Mouse (Mus musculus) embryonic facial prominence, embryonic 11.5 days (tissue): Measurements from ENCODE around the gene Smim1. TPM values are rescaled to one million over a fixed set of nuclear protein-coding genes. Genes with fewer than 3 reads are reported as not detected.
A peak's percentile ranks its signal among the peaks of the same experiment; 100 is the strongest.

Experiments used
- ATAC-seq: fragments of 200-750 bp; cut with Nextera tagmentation; replicated peaks from 2 replicates; pipeline ENCODE4 v1.8.0; 2017; ENCODE audit warnings: low read depth; ENCODE audit not compliant: insufficient number of reproducible peaks, low FRiP score, low TSS enrichment
- DNase-seq: peaks from one replicate; pipeline ENCODE4 v3.0.0-alpha.2; 2015; ENCODE audit warnings: low spot score
- H3K27ac ChIP-seq: fragments of 300-500 bp; sonication (generic); replicated peaks from 2 replicates; pipeline ENCODE4 v1.5.1; 2014; ENCODE audit warnings: mild to moderate bottlenecking, low read depth, low read length, control low read depth
- H3K27me3 ChIP-seq: fragments of 300-500 bp; sonication (generic); 2 replicates; pipeline ENCODE4 v1.6.1; 2014; ENCODE audit warnings: mild to moderate bottlenecking, low read length, moderate library complexity, mixed read lengths; ENCODE audit not compliant: control insufficient read depth, insufficient read depth
- H3K36me3 ChIP-seq: fragments of 300-500 bp; sonication (generic); replicated peaks from 2 replicates; pipeline ENCODE4 v1.6.1; 2014; ENCODE audit warnings: low read depth, mild to moderate bottlenecking, low read length, moderate library complexity, mixed read lengths; ENCODE audit not compliant: control insufficient read depth, insufficient read depth
- H3K4me1 ChIP-seq: fragments of 300-500 bp; sonication (generic); 2 replicates; pipeline ENCODE4 v1.6.1; 2014; ENCODE audit warnings: low read length, mixed read lengths; ENCODE audit not compliant: control insufficient read depth, insufficient read depth
- H3K4me2 ChIP-seq: fragments of 300-500 bp; sonication (generic); 2 replicates; pipeline ENCODE4 v1.6.1; 2014; ENCODE audit warnings: low read depth, mild to moderate bottlenecking, control low read depth, low read length, moderate library complexity
- H3K4me3 ChIP-seq: fragments of 300-500 bp; sonication (generic); 2 replicates; pipeline ENCODE4 v1.5.1; 2014; ENCODE audit warnings: low read depth, low read length, control low read depth
- H3K9ac ChIP-seq: fragments of 300-500 bp; sonication (generic); replicated peaks from 2 replicates; pipeline ENCODE4 v1.6.1; 2014; ENCODE audit warnings: mild to moderate bottlenecking, control low read depth, low read length
- H3K9me3 ChIP-seq: fragments of 300-500 bp; sonication (generic); replicated peaks from 2 replicates; pipeline ENCODE4 v1.6.1; 2016; ENCODE audit warnings: mild to moderate bottlenecking, low read length, inconsistent platforms, mixed read lengths; ENCODE audit not compliant: control insufficient read depth
- WGBS: fragments of 180-500 bp; shearing (Covaris S2); extraction: QIAGEN DNeasy Blood & Tissue Kit; methylation state at CpG from one replicate; pipeline ENCODE4 v1.1.7; 2014; 5-methylcytosine and 5-hydroxymethylcytosine counted together
- polyA plus RNA-seq: library from polyadenylated mRNA; unstranded; fragments of >200 nt; fragmentation: Nextera tagmentation; extraction: Ambion mirVana; gene quantifications from 2 replicates; pipeline ENCODE4 v1.2.1, GENCODE M21; 2014

The Smim1 gene
- polyA plus RNA-seq, 1 experiment from 2014 or later: 9.4 TPM

DNA sequence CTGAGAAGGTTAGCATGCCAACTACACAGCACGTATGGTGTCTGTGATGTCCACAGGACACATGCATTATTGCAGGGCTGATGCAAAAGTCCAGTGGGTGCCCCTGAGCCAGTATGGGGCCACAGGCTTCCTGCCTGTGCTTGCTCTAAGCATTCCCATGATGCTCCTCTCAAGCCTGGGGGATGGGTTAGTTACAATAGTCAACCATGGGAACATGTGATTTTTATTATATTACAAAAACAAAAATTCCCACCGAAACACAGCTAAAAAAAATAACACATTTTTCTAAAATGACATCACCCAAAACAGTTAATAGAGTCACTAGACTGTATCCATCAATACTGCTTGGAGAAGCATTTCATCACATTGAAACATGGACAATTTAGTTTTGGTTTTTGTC, 30.0 kb upstream of the Smim1 start:
- no peak overlapping the region for H3K27ac ChIP-seq
- 52% methylated on average over 2 of the region's 2 CpGs for WGBS
- no peak overlapping the region for H3K4me3 ChIP-seq
- peak; percentile 16 for DNase-seq
- H3K9ac ChIP-seq: no peak overlapping the region
- no peaks in the 10 kb centered on the region for H3K27me3 ChIP-seq
- ATAC-seq: no peak
- H3K4me2 ChIP-seq: no peak overlapping the region
- no peaks in the 10 kb centered on the region for H3K4me1 ChIP-seq
- H3K36me3 ChIP-seq: no peaks in the 10 kb centered on the region
- no peaks in the 10 kb centered on the region for H3K9me3 ChIP-seq

DNA sequence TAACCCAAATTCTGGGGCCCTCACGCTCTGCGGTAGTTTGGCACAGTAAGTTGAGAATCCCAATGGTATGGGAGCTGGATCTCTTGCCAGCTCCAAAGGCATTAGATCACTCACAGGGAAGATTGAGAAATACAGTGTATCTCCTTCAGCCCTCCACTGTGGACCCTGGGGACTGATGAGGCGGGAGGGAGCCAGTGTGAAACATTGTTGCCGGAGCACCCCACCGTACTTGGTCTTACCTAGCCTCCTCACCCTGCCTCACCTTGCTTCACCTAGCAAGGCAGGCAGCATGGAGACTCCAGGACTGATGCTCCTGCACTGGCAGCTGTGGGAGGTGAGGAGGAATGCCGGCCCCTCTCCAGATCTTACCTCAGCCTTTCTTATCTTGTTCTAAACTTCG, 29.5 kb upstream of the Smim1 start:
- no peak overlapping the region for H3K9ac ChIP-seq

GRCm38 (mm10) chr4:154053065-154053464, 27.0 kb upstream of the Smim1 start:
- H3K27me3 ChIP-seq: no peaks in the 10 kb centered on the region
- no peak for ATAC-seq
- H3K4me3 ChIP-seq: no peak overlapping the region
- H3K27ac ChIP-seq: no peak overlapping the region
- H3K9me3 ChIP-seq: no peaks in the 10 kb centered on the region
- WGBS: 65% methylated on average over 4 of the region's 4 CpGs
- no peak overlapping the region for H3K4me2 ChIP-seq
- no peaks in the 10 kb centered on the region for H3K36me3 ChIP-seq
- no peak overlapping the region for H3K9ac ChIP-seq
- no peak for DNase-seq
- no peaks in the 10 kb centered on the region for H3K4me1 ChIP-seq

More for the DNA sequence above, 29.5 kb upstream of the Smim1 start:
- H3K27me3 ChIP-seq: no peaks in the 10 kb centered on the region
- no peak overlapping the region for H3K4me2 ChIP-seq
- H3K27ac ChIP-seq: no peak overlapping the region
- H3K4me3 ChIP-seq: no peak overlapping the region
- H3K36me3 ChIP-seq: no peaks in the 10 kb centered on the region
- DNase-seq (no peak), ATAC-seq (no peak)
- 87% methylated on average over 7 of the region's 7 CpGs for WGBS
- no peaks in the 10 kb centered on the region for H3K9me3 ChIP-seq
- no peaks in the 10 kb centered on the region for H3K4me1 ChIP-seq

GRCm38 (mm10) chr4:154051401-154051800, 25.4 kb upstream of the Smim1 start:
- no peaks in the 10 kb centered on the region for H3K9me3 ChIP-seq
- H3K36me3 ChIP-seq: no peaks in the 10 kb centered on the region
- no peaks in the 10 kb centered on the region for H3K4me1 ChIP-seq
- no peak overlapping the region for H3K4me3 ChIP-seq
- no peak overlapping the region for H3K9ac ChIP-seq
- DNase-seq (no peak), ATAC-seq (no peak)
- no peaks in the 10 kb centered on the region for H3K27me3 ChIP-seq
- 89% methylated on average over 3 of the region's 3 CpGs for WGBS
- H3K4me2 ChIP-seq: no peak overlapping the region
- no peak overlapping the region for H3K27ac ChIP-seq

GRCm38 (mm10) chr4:154045837-154046236, 19.8 kb upstream of the Smim1 start:
- no peak overlapping the region for H3K4me2 ChIP-seq
- H3K27ac ChIP-seq: no peak overlapping the region
- no peaks in the 10 kb centered on the region for H3K9me3 ChIP-seq
- H3K4me3 ChIP-seq: no peak overlapping the region
- no peak overlapping the region for H3K9ac ChIP-seq
- ATAC-seq (no peak), DNase-seq (no peak)
- H3K27me3 ChIP-seq: no peaks in the 10 kb centered on the region
- no peaks in the 10 kb centered on the region for H3K36me3 ChIP-seq
- 64% methylated on average over 5 of the region's 5 CpGs for WGBS
- no peaks in the 10 kb centered on the region for H3K4me1 ChIP-seq

GRCm38 (mm10) chr4:154042577-154042976, 16.5 kb upstream of the Smim1 start, which contains the start of gene Ccdc27:
Gene Ccdc27 (minus strand): TSS chr4:154042677.
- Histone ChIP-seq H3K27me3 (no peaks in the 10 kb centered on the region), H3K4me1 (no peaks in the 10 kb centered on the region), H3K36me3 (no peaks in the 10 kb centered on the region), H3K27ac (no peak within 1 kb of the TSS), H3K4me2 (no peak within 1 kb of the TSS), H3K4me3 (no peak within 1 kb of the TSS), H3K9me3 (no peaks in the 10 kb centered on the region), H3K9ac (no peak within 1 kb of the TSS)
- no peak for ATAC-seq
- no peak for DNase-seq
- WGBS: 84% methylated on average over 9 of the region's 9 CpGs

DNA sequence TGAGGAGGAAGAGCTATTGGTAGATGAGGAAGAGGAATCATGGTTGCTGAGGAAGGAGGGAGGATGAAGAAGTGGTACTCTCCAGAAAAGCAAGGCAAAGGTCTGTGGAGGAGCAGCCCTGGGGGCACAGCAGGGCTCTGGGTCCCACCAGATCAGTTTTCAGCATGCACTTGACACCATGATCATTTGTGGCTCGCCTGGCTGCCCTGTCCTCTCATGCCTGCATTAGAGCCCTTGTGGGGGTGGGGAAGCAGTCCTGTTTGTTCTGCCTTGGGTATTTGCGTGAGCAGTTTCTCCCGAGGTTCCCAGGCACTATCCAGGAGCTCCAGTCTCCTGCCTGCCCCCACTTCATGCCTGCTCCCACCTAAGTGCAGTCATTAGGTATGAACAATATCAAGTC, 11.1 kb upstream of the Smim1 start:
- 30% methylated on average over 3 of the region's 3 CpGs for WGBS
- ATAC-seq (no peak), DNase-seq (no peak)
- Histone ChIP-seq H3K27me3 (no peaks in the 10 kb centered on the region), H3K9me3 (no peaks in the 10 kb centered on the region), H3K4me3 (no peak overlapping the region), H3K4me1 (no peaks in the 10 kb centered on the region), H3K9ac (no peak overlapping the region; the same call in 1 of the 2 replicates), H3K36me3 (no peaks in the 10 kb centered on the region), H3K4me2 (no peak overlapping the region), H3K27ac (no peak overlapping the region)

DNA sequence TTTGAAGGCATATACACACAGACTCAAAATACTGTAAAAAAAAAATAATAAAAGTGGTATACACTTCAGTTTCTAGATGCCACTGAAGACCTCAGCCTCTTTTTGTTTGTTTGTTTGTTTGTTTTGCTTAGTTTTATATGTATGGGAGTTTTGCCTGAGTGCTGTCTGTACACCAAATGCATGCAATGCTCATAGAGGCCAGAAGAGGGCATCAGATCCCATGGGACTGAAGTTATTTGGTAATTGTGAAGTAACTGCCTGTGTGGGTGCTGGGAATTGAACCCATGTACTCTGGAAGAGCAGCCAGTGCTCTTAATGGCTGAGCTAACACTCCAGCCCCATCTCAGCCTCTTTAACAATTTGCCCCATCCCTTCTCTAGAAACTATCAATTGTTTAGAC, 2.6 kb upstream of the Smim1 start:
- Histone ChIP-seq H3K9ac (no peak overlapping the region), H3K4me3 (no peak overlapping the region), H3K4me1 (peaks cover 4% of the 10 kb centered on the region; the same call in 1 of the 2 replicates), H3K36me3 (no peaks in the 10 kb centered on the region), H3K4me2 (no peak overlapping the region), H3K27me3 (peaks cover 8% of the 10 kb centered on the region), H3K9me3 (no peaks in the 10 kb centered on the region), H3K27ac (no peak overlapping the region)
- peak; percentile 15 for DNase-seq
- no peak for ATAC-seq
